Mouse (Mus musculus): Measurements from ENCODE around the gene Il13. TPM values are rescaled to one million over a fixed set of nuclear protein-coding genes. Genes with fewer than 3 reads are reported as not detected.

Il13 gene
- polyA plus RNA-seq (2015; fragmentation: Nextera tagmentation; extraction: Ambion mirVana), result not detected in 2 replicates

DNA sequence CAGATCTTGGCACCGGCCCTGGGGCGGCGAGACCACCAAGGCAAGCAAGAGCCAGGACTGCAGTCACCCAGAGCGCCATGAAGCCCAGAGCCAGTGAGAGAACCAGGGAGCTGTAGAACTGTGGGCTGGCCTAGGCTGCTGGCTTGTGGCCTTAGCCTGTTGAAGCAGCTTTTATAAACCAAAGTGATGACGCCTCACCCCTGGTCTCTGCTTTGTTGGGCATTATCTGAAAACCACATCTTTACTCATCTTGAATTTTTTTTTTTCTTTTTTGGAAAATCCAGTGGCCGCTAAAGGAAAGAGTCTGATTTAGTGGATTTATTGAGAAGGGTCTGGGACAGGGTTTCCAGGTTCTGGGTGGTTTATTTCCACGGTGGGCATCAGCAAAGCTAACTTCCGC lies at the start of gene Il13:
Il13 (minus strand) TSS at position 147 of the 400 bp plus-strand sequence.
- WGBS, result 93% methylated on average over 8 of the region's 8 CpGs
- Histone ChIP-seq H3K9me3 (no peaks in the 10 kb centered on the region), H3K27me3 (replicated peaks) (peaks cover 17% of the 10 kb centered on the region), H3K27ac (no peak within 1 kb of the TSS), H3K4me3 (no peak within 1 kb of the TSS), H3K9ac (no peak within 1 kb of the TSS), H3K4me1 (peaks cover 8% of the 10 kb centered on the region), H3K4me2 (no peak within 1 kb of the TSS), H3K36me3 (replicated peaks) (no peaks in the 10 kb centered on the region)
- no peak for ATAC-seq (replicated peaks)

- Histone ChIP-seq H3K4me3 (no peak overlapping the region), H3K4me2 (no peak overlapping the region), H3K27ac (no peak overlapping the region), H3K9me3 (no peaks in the 10 kb centered on the region), H3K36me3 (replicated peaks) (0 out of 2 replicates have a peak, but pooled peaks cover 2% of the 10 kb centered on the region), H3K4me1 (no peaks in the 10 kb centered on the region), H3K27me3 (replicated peaks) (no peaks in the 10 kb centered on the region), H3K9ac (no peak overlapping the region)
- ATAC-seq (replicated peaks), result no peak
- 97% methylated on average over 9 of the region's 9 CpGs for WGBS
Measured at GRCm38 (mm10) chr11:53682994-53683530, 48.6 kb upstream of the Il13 start.

DNA sequence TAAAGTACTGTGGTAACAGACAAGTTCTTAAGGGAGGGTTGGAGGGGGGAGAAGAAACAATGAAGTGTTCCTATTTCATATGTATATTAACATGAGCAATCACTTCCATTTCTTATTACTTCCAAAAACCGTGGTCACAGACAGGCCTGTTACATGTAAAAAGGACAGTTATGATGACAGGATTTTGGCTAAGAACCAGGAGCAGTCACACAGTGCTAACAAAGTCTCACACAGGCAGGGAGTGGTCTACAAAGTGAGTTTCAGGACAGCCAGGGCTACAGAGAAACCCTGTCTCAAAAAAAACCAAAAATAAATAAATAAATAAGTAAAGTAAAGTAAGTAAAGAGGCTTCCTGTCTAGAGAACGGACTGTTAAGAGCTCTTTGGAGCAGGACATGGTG lies 47.7 kb upstream of the Il13 start:
- Histone ChIP-seq H3K27ac (no peak overlapping the region), H3K4me3 (no peak overlapping the region), H3K4me1 (no peaks in the 10 kb centered on the region), H3K36me3 (replicated peaks) (0 out of 2 replicates have a peak, but pooled peaks cover 2% of the 10 kb centered on the region), H3K27me3 (replicated peaks) (no peaks in the 10 kb centered on the region), H3K4me2 (no peak overlapping the region), H3K9me3 (no peaks in the 10 kb centered on the region), H3K9ac (no peak overlapping the region)
- no peak for ATAC-seq (replicated peaks)
- 92% methylated on average over 2 of the region's 2 CpGs for WGBS

DNA sequence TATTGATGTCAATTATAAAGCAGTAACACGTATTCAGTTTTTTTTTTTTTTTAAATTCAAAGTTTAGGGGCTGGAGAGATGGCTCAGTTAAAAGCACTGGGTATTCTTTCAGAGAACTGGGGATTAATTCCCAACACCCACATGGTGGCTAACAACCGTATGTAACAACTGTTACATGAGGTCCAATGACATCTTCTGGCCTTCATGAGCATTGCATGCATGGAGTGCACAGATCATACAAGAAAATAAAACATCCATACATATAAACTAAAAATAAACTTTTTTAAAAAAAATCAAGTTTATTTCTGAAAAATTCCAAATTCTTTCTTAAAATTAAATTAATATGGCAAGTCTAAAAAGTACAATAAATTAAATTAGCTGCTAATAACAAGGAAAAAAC lies 47.2 kb upstream of the Il13 start:
- H3K4me1 ChIP-seq, result no peaks in the 10 kb centered on the region
- WGBS, result 91% methylated on average over 2 of the region's 2 CpGs
- no peaks in the 10 kb centered on the region for H3K27me3 ChIP-seq (replicated peaks)
- ATAC-seq (replicated peaks), result no peak
- H3K27ac ChIP-seq, result no peak overlapping the region
- 0 out of 2 replicates have a peak, but pooled peaks cover 2% of the 10 kb centered on the region for H3K36me3 ChIP-seq (replicated peaks)
- H3K9me3 ChIP-seq, result no peaks in the 10 kb centered on the region
- no peak overlapping the region for H3K9ac ChIP-seq
- no peak overlapping the region for H3K4me2 ChIP-seq
- H3K4me3 ChIP-seq, result no peak overlapping the region

DNA sequence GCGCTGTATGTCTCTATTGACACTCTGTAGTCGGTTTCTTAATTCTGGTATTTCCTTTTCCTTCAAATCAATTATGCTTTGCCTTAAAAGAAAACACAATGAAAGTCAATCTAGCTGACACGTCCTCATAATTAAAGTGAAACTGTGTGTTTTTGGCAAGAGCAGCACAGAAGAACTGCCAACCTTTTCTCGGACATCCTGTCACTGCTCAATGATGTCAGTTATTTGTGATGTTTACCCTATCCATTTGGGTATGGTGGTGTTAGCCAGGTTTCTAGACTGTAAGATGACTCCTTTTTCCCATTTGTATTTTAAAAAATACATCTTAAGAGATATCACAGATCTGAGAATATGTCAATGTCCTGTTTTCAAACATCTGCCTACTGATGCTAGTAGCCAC lies 45.6 kb upstream of the Il13 start:
- no peak overlapping the region for H3K27ac ChIP-seq
- ATAC-seq (replicated peaks), result no peak

DNA sequence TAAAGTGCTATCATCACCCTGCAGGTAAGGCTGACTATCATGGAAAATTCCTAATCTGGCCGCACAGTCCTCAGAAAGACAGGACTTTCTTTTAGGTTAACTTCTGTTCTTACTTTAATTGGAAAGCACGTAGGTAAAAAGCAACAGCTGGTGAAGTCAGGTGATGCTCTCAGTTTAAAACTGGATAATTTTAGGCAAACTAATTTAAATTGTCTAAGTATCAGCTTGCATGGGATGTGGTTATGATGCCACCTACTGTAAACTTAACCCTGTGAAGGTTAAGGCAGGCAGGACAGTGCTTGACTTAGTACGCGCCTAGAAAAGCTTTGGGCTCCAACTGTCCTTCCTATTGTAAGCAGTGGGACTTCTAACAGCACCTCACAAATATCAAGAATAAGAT lies 36.9 kb upstream of the Il13 start:
- H3K36me3 ChIP-seq (replicated peaks), result no peaks in the 10 kb centered on the region
- no peak for ATAC-seq (replicated peaks)
- no peak overlapping the region for H3K4me3 ChIP-seq
- no peaks in the 10 kb centered on the region for H3K4me1 ChIP-seq
- no peak overlapping the region for H3K9ac ChIP-seq
- H3K27me3 ChIP-seq (replicated peaks), result no peaks in the 10 kb centered on the region
- no peak overlapping the region for H3K27ac ChIP-seq
- H3K9me3 ChIP-seq, result no peaks in the 10 kb centered on the region
- 96% methylated on average over 4 of the region's 4 CpGs for WGBS
- no peak overlapping the region for H3K4me2 ChIP-seq

More for the DNA sequence above, 45.6 kb upstream of the Il13 start:
- Histone ChIP-seq H3K4me3 (no peak overlapping the region), H3K4me2 (no peak overlapping the region), H3K36me3 (replicated peaks) (0 out of 2 replicates have a peak, but pooled peaks cover 2% of the 10 kb centered on the region), H3K4me1 (no peaks in the 10 kb centered on the region), H3K9ac (no peak overlapping the region), H3K9me3 (no peaks in the 10 kb centered on the region), H3K27me3 (replicated peaks) (no peaks in the 10 kb centered on the region)
- 90% methylated on average over 4 of the region's 4 CpGs for WGBS

- H3K27ac ChIP-seq, result no peak overlapping the region
- H3K36me3 ChIP-seq (replicated peaks), result no peaks in the 10 kb centered on the region
- H3K9me3 ChIP-seq, result no peaks in the 10 kb centered on the region
- no peak overlapping the region for H3K9ac ChIP-seq
- 85% methylated on average over 5 of the region's 5 CpGs for WGBS
- H3K27me3 ChIP-seq (replicated peaks), result no peaks in the 10 kb centered on the region
- H3K4me2 ChIP-seq, result no peak overlapping the region
- H3K4me3 ChIP-seq, result no peak overlapping the region
- H3K4me1 ChIP-seq, result no peaks in the 10 kb centered on the region
- no peak for ATAC-seq (replicated peaks)
Measured at GRCm38 (mm10) chr11:53664091-53664490, 29.6 kb upstream of the Il13 start.

DNA sequence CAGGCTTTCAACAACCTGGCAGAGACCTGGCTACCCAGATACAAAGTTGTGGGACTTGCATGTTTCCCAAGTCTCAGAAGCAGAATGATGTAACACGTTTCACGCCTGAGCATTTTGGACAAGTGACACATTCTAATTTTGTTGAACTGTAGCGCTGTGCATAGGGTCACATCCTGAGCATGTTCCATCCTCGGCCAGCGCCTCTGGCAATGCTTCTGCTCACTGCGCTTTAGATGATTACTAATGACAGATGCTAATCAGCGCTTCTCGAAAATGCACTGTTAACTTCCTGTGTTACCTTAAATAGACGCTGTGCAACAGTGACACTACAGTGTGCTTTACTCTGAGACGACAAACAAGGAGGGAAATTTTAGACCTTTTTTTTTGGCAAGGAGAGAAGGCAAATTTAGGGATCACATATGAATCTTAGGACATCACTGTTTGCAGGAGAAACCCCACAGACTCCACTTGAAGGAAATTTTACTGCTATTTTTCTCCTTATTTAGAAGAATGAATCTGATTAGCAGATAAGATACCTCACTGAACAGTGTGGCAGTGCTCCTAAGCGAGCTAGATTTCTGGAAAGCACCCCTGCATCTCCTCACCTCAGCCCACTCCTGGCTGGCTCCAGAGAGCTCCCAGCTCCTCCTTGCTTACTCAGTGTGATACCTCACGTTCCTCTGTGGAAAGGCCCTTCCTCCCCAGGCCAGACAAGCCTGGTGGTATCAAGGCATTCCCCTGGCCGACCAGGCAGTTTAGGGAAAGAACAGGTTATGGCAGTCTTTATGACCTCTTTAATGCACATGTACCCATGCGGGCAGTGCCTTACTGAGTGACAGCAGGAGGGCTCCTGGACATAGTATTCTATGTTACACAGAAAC lies 28.5 kb upstream of the Il13 start:
- no peak for ATAC-seq (replicated peaks)
- no peak overlapping the region for H3K9ac ChIP-seq
- no peaks in the 10 kb centered on the region for H3K27me3 ChIP-seq (replicated peaks)
- no peaks in the 10 kb centered on the region for H3K36me3 ChIP-seq (replicated peaks)
- no peaks in the 10 kb centered on the region for H3K4me1 ChIP-seq
- H3K4me2 ChIP-seq, result no peak overlapping the region
- no peak overlapping the region for H3K27ac ChIP-seq
- H3K4me3 ChIP-seq, result no peak overlapping the region
- H3K9me3 ChIP-seq, result no peaks in the 10 kb centered on the region
- 89% methylated on average over 14 of the region's 14 CpGs for WGBS

DNA sequence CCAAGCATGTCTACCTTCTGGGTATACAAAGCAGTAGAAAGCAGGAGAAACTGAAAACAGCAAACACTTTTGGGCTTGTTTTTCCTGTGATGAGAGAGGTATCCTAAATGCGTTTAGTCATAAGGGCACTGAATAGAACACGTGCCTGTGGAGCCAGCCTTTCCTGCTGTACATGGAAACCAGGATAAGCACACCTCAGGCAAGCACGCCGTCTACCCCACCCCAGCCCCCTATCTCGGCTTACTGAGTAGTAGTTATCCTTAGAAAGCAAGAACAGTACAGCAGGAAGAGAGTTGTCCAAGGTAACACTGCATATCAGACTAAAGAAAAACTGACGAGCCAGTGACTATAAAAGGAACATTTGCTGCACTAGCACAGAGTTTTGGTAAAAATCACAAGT lies 23.3 kb upstream of the Il13 start:
- H3K9me3 ChIP-seq, result no peaks in the 10 kb centered on the region
- no peaks in the 10 kb centered on the region for H3K4me1 ChIP-seq
- H3K4me2 ChIP-seq, result no peak overlapping the region
- no peak overlapping the region for H3K9ac ChIP-seq
- H3K27me3 ChIP-seq (replicated peaks), result no peaks in the 10 kb centered on the region
- ATAC-seq (replicated peaks), result no peak
- H3K27ac ChIP-seq, result no peak overlapping the region
- WGBS, result 87% methylated on average over 6 of the region's 6 CpGs
- H3K4me3 ChIP-seq, result no peak overlapping the region
- H3K36me3 ChIP-seq (replicated peaks), result no peaks in the 10 kb centered on the region

- Histone ChIP-seq H3K4me2 (no peak overlapping the region), H3K27me3 (replicated peaks) (no peaks in the 10 kb centered on the region), H3K4me3 (no peak overlapping the region), H3K4me1 (no peaks in the 10 kb centered on the region), H3K36me3 (replicated peaks) (no peaks in the 10 kb centered on the region), H3K9ac (no peak overlapping the region), H3K9me3 (no peaks in the 10 kb centered on the region), H3K27ac (no peak overlapping the region)
- 88% methylated on average over 8 of the region's 8 CpGs for WGBS
- ATAC-seq (replicated peaks), result no peak
Measured at GRCm38 (mm10) chr11:53657381-53657780, 22.9 kb upstream of the Il13 start.

GRCm38 (mm10) chr11:53656558-53657202 lies 22.2 kb upstream of the Il13 start:
- Histone ChIP-seq H3K9me3 (no peaks in the 10 kb centered on the region), H3K4me2 (no peak overlapping the region), H3K4me1 (no peaks in the 10 kb centered on the region), H3K36me3 (replicated peaks) (no peaks in the 10 kb centered on the region), H3K4me3 (no peak overlapping the region), H3K27me3 (replicated peaks) (no peaks in the 10 kb centered on the region), H3K27ac (no peak overlapping the region), H3K9ac (no peak overlapping the region)
- ATAC-seq (replicated peaks), result no peak
- 92% methylated on average over 9 of the region's 9 CpGs for WGBS

- Histone ChIP-seq H3K4me1 (no peaks in the 10 kb centered on the region), H3K27me3 (replicated peaks) (no peaks in the 10 kb centered on the region), H3K4me2 (no peak overlapping the region), H3K36me3 (replicated peaks) (no peaks in the 10 kb centered on the region), H3K9ac (no peak overlapping the region), H3K27ac (no peak overlapping the region), H3K9me3 (no peaks in the 10 kb centered on the region), H3K4me3 (no peak overlapping the region)
- 94% methylated on average over 5 of the region's 5 CpGs for WGBS
- ATAC-seq (replicated peaks), result no peak
Measured at GRCm38 (mm10) chr11:53655043-53655442, 20.5 kb upstream of the Il13 start.
